Mouse (Mus musculus) bone marrow, adult 2 months (tissue): ENCODE results near the gene Pde4c.

ENCODE experiments used
- CTCF ChIP-seq: fragments of 200-500 bp; IDR thresholded peaks from 2 replicates; pipeline ENCODE4 v1.5.1; 2011; ENCODE audit warnings: low read length, control low read depth; ENCODE audit not compliant: control insufficient read depth, insufficient read depth
- POLR2A ChIP-seq: fragments of 200-500 bp; IDR thresholded peaks from 2 replicates; pipeline ENCODE4 v1.6.1; 2011; ENCODE audit warnings: low read depth, mild to moderate bottlenecking, control low read depth, low read length, borderline replicate concordance; ENCODE audit not compliant: control insufficient read depth

GRCm38 (mm10) chr8:70764676-70765075, 41.2 kb downstream of the Pde4c start:
- TF ChIP-seq CTCF: no peak
- TF ChIP-seq POLR2A: no peak
